Mouse (Mus musculus) kidney, adult 2 months (tissue): ENCODE measurements around the gene Fnbp1l.

Experiments
- CTCF ChIP-seq: fragments of 200-500 bp; conservative IDR thresholded peaks from 2 replicates; pipeline ENCODE4 v1.5.1; 2011; ENCODE audit warnings: low read depth, mild to moderate bottlenecking, control low read depth, low read length, moderate library complexity, mixed read lengths; ENCODE audit not compliant: insufficient read depth, insufficient read length
- POLR2A ChIP-seq: fragments of 200-500 bp; IDR thresholded peaks from one replicate; pipeline ENCODE4 v1.6.1; 2011; ENCODE audit warnings: low read depth, low read length, control low read depth

GRCm38 (mm10) chr3:122647195-122647837 is 27.8 kb upstream of the Fnbp1l start:
- TF ChIP-seq CTCF (no peak), POLR2A (no peak)
